Mouse (Mus musculus) midbrain, embryonic 10.5 days (tissue): Measurements from ENCODE around the gene BC035044. TPM values are rescaled to one million over a fixed set of nuclear protein-coding genes. Genes with fewer than 3 reads are reported as not detected.
"Not testable (repeated sequence)": the region's sequence is repeated elsewhere in the genome, so short reads cannot be mapped to it uniquely, and the experiment has no call there.

ENCODE experiments used
- DNase-seq: peaks from one replicate; pipeline ENCODE4 v3.0.0-alpha.2; 2017; ENCODE audit warnings: low spot score
- H3K27ac ChIP-seq: fragments of 300-500 bp; sonication (generic); replicated peaks from 2 replicates; pipeline ENCODE4 v1.5.1; 2016; ENCODE audit warnings: mild to moderate bottlenecking
- H3K27me3 ChIP-seq: fragments of 300-500 bp; sonication (generic); 2 replicates; pipeline ENCODE4 v1.6.1; 2016; ENCODE audit warnings: low read depth, mild to moderate bottlenecking; ENCODE audit not compliant: poor library complexity, severe bottlenecking
- H3K36me3 ChIP-seq: fragments of 300-500 bp; sonication (generic); 2 replicates; pipeline ENCODE4 v1.6.1; 2016; ENCODE audit warnings: mild to moderate bottlenecking, moderate library complexity
- H3K4me1 ChIP-seq: fragments of 300-500 bp; sonication (generic); 2 replicates; pipeline ENCODE4 v1.6.1; 2016
- H3K4me3 ChIP-seq: fragments of 300-500 bp; sonication (generic); 2 replicates; pipeline ENCODE4 v1.5.1; 2016; ENCODE audit warnings: mild to moderate bottlenecking, moderate library complexity
- H3K9me3 ChIP-seq: fragments of 300-500 bp; sonication (generic); replicated peaks from 2 replicates; pipeline ENCODE4 v1.6.1; 2016; ENCODE audit warnings: mild to moderate bottlenecking
- WGBS: fragments of 180-500 bp; shearing (Covaris S2); methylation state at CpG from one replicate; pipeline ENCODE4 v1.1.7; 2016; 5-methylcytosine and 5-hydroxymethylcytosine counted together
- microRNA-seq: library from miRNA; unstranded; fragments of <30 nt; microRNA quantifications from one replicate; pipeline ENCODE4, GENCODE M21; 2017
- polyA plus RNA-seq: library from polyadenylated mRNA; unstranded; fragments of >200 nt; fragmentation: Nextera tagmentation; extraction: Ambion mirVana; gene quantifications from 2 replicates; pipeline ENCODE4 v1.2.1, GENCODE M21; 2016

Gene BC035044
- polyA plus RNA-seq, 1 experiment from 2014 or later: 1.3 TPM

DNA sequence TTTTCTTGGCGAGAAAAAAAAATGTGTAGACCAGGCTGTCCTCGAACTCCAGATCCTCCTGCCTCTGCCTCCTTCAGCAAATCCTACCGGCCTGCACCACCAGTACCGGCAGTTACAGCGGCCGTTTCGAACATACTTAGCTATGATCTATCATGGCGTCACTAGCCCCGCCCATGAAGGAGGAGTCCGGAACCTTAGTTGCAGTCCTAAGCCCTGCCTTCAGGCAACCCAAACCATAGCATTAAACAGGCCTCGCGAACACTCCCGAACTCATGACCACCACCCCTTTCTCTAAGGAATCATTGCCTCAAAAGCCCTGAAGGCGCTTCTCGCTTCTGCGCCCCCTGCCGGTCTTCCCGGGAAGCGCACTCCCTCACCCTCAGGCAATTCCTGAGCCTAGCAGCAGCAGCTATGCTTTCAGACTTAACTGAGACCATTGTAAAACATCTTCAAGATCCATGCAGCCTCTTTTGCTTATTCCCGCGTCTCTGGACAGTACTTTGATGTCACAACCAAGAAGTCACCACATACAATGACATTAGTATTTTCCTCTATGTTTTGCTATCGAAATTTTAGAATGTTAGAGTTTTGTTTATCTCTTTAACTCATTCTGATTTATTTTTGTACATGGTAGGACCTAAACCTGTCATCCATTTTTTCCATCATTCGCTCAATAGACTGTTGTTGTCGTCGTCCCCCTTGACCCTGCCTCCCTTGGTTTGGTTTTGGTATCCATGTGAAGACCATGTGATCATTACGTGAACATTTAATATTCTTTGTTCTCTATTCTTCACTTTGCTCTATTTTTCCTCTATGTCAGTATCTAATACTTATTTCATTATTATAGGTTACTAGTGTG, 87.7 kb downstream of the BC035044 start:
- peak overlapping the region; percentile 61 for H3K4me3 ChIP-seq
- peak; percentile 98 for DNase-seq
- H3K9me3 ChIP-seq: no peaks in the 10 kb centered on the region
- 0 out of 2 replicates have a peak overlapping the region, but pooled peaks have one; percentile 9 for H3K27ac ChIP-seq
- no peaks in the 10 kb centered on the region for H3K27me3 ChIP-seq
- WGBS: 10% methylated on average over 26 of the region's 26 CpGs
- H3K4me1 ChIP-seq: peaks cover 13% of the 10 kb centered on the region
- no peaks in the 10 kb centered on the region for H3K36me3 ChIP-seq

DNA sequence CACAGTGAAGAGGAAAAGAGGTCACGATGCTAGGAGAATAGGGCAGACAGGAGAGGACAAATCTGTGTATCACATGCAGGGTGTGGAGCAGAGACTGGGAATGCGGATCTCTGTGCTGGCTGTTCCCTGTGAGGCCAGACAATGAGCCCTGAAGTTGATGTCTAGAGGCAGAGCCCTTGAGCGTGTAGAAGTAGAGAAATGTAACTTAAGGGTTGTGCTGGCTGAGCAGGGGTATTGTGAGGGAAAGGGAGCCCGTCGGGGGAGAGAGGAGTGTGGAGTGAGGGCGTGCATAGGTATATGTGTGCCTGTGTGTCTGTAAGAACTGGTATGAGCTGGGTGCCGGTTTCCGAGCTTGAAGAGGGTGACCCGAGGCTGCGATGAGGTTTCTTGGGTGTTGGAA, 88.4 kb downstream of the BC035044 start:
- Histone ChIP-seq H3K27me3 (no peaks in the 10 kb centered on the region), H3K4me3 (peak overlapping the region; percentile 61), H3K9me3 (no peaks in the 10 kb centered on the region), H3K4me1 (peaks cover 18% of the 10 kb centered on the region), H3K27ac (peak overlapping the region; percentile 75), H3K36me3 (no peaks in the 10 kb centered on the region)
- no peak for DNase-seq
- WGBS: 18% methylated on average over 10 of the region's 10 CpGs

DNA sequence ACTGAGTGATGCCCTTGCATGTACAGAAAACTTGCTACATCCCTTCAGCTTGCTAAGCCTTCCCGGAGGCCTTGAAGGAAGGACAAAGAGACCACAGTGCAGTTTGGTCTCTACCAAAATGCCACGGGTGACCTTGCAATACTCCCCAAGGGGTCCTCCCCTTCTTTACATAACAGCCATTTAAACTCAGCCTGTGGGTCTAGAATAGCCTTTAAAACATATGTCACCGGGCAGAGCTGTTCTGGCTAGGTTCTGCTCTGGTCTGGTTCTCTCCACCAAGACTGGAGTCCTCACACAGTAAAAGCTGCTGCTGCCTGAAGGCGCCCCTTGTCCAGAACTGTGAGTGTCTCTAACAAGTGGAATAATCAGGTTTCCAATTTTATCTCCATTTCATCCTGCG, 90.2 kb downstream of the BC035044 start:
- not testable (repeated sequence) for DNase-seq, H3K27me3 ChIP-seq, H3K4me3 ChIP-seq, H3K36me3 ChIP-seq, H3K27ac ChIP-seq, H3K9me3 ChIP-seq
- WGBS: 79% methylated on average over 5 of the region's 5 CpGs
- peaks cover 18% of the 10 kb centered on the region for H3K4me1 ChIP-seq

DNA sequence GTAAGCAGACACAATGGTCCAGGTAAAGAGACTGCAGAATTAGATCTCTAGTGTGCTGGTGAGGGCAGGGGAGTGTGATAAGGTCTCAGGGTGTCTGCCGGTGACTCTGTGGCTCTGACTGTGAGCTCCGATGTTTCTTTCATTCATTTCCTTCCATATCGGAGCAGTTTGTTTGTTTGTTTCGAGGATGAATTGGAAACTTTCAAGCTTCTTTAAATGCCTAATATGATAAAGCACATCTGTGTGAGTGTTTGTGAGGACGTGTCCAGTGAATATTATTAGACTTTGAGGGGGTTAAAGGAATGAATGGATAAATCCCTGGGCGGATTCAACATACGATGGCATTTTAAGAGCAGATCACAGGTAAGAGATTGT, 91.0 kb downstream of the BC035044 start:
- WGBS: 32% methylated on average over 7 of the region's 7 CpGs
- H3K27ac ChIP-seq: peak overlapping the region; percentile 85
- no peaks in the 10 kb centered on the region for H3K9me3 ChIP-seq
- H3K27me3 ChIP-seq: no peaks in the 10 kb centered on the region
- no peak for DNase-seq
- peaks cover 18% of the 10 kb centered on the region for H3K4me1 ChIP-seq
- no peaks in the 10 kb centered on the region for H3K36me3 ChIP-seq
- peak overlapping the region; percentile 66 for H3K4me3 ChIP-seq

DNA sequence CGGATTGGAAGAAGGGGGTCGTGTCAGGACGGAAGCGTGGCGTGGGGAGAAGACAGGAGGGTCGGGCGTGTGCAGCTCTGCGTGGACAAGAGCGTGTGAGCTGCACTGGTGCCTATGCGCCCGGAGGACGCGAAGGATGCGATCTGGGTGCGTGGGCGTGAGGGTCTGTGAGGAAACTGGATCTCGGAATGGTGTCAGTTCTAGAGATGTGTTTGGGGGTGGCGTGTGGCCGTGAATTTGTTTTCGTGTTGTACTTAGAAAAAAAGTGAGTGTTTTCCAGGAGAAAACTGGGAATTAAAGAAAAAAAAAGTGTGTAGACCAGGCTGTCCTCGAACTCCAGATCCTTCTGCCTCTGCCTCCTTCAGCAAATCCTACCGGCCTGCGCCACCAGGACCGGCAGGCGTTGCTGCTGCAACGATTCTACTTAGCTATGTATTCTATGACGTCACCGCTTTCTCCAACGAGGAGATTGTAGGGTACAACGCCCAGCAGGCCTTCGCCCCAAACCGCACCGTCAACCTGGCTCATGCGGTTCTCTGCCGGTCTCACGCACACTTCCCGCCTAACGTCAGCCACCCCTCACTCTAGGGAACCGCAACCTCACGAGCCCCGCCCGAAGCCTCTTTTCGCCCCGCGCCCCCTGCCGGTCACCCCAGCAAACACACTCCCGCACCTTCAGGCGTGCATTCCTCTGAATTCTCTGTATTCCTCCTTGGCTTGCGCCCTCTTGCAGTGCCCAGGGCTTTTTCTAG, 91.6 kb downstream of the BC035044 start:
- not testable (repeated sequence) for H3K9me3 ChIP-seq, H3K27me3 ChIP-seq, H3K36me3 ChIP-seq
- Histone ChIP-seq H3K4me1 (peaks cover 18% of the 10 kb centered on the region), H3K4me3 (peak overlapping the region; percentile 66), H3K27ac (peak overlapping the region; percentile 85)
- peak; percentile 90 for DNase-seq
- WGBS: under 1% methylated on average over 49 of the region's 49 CpGs

Small RNAs within 50 kb of the gene (microRNA-seq; reads per million reads assigned to microRNA genes)
- gene Gm27336: not detected

Other genes with a start within 250 kb of the BC035044 start
- not detected in 2 replicates for gene Clec2h, start 228.7 kb downstream of the BC035044 start, polyA plus RNA-seq
- not detected in 2 replicates for gene Klrb1, start 168.1 kb downstream of the BC035044 start, polyA plus RNA-seq
- not detected in 2 replicates for gene Klrb1c, start 101.9 kb downstream of the BC035044 start, polyA plus RNA-seq
- gene Gm44511, start 64.8 kb downstream of the BC035044 start, polyA plus RNA-seq: not detected in 2 replicates
- not detected in 2 replicates for gene Klrb1b, start 64.8 kb downstream of the BC035044 start, polyA plus RNA-seq
- 0.16 TPM in 1 of 2 replicates, not detected in the other for gene Clec2i, start 3.5 kb downstream of the BC035044 start, polyA plus RNA-seq
- not detected in 2 replicates for gene Clec2g, start 43.3 kb upstream of the BC035044 start, polyA plus RNA-seq
- gene Klrb1f, start 154.8 kb upstream of the BC035044 start, polyA plus RNA-seq: 0.25 TPM in 1 of 2 replicates, not detected in the other
- gene Clec2e, start 209.8 kb upstream of the BC035044 start, polyA plus RNA-seq: not detected in 2 replicates